Mouse (Mus musculus) liver (tissue): Measurements from ENCODE around the gene Rab6a.

Experiments used
- DNase-seq: peaks from one replicate; pipeline ENCODE4 v3.0.0-alpha.2; 2020; ENCODE audit warnings: mixed read lengths

The Rab6a gene

DNA sequence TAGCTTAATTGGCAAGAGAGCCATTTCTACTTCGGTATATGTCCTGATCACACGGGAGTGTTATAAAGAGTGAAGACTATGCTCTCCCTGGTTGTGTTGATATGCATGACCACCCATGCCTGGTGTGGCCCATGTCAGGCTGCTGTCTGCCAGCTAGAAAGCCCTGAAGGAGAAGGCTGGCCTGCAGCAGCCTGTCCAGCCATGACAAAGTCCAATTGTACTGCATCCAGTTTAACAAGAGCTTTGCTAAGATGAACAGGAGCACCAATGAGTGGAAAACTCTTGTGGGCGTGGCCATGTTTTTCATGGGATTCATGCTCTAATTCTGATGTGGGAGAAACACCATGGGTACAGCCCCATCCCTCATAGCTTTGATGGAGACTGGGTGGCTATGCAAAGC, 17.3 kb downstream of the Rab6a start:
- DNase-seq = no peak

DNA sequence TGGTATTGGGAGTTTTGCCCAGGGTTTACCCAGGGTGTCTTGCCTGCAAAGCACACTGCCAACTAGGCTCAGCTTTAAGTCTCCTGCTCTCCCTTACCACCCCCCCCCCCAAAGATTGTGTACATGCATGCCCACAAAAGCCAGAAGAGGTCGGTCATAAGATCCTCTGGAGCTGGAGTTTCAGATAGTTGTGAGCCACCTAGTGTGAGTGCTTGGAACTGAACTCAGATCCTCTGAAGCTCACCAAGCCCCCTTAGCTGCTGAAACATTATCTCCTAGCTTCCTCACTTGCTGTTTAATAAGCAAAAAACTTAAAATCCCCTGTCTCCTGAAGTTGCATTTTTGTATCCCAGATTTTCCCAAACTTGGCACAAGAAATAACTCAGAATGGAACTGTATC, 30.4 kb downstream of the Rab6a start:
- no peak for DNase-seq

DNA sequence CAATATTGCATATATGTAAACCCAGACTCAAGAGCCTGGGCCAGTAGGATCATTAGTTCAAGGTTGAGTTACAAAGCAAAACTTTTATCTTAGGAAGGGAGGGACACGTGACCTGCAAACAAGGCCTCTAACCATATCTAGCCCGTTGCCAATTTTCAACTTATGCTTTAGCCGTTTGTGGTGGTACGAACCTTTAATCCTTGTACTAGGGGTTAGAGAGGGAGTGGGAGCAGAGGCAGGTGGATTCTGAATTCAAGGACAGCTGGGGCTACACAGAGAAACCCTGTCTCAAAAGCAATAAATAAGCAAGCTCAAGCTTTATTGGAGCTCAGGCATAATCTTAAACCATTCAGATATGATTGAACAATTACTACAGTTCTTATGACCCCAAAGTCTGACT, 35.2 kb downstream of the Rab6a start:
- DNase-seq = no peak

DNA sequence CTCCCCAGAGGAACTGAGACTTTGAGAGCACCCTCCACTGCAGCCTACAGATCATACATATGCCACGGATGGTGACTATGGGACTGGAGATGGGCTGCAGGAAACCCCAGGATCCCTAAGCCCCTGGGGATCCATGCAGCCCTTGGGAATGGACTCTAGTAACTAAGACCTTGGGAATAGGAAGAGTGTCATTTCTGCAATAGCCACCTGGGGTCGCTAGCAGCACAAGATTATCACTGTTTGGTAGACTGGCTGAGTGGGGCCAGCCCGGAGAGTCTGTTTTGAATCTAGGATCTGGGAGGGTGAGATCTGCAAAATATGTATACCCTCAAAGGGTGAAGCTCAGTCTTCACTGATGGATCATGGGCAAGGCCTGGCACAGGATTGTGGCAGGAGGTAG, 37.9 kb downstream of the Rab6a start:
- peak; percentile 79 for DNase-seq

DNA sequence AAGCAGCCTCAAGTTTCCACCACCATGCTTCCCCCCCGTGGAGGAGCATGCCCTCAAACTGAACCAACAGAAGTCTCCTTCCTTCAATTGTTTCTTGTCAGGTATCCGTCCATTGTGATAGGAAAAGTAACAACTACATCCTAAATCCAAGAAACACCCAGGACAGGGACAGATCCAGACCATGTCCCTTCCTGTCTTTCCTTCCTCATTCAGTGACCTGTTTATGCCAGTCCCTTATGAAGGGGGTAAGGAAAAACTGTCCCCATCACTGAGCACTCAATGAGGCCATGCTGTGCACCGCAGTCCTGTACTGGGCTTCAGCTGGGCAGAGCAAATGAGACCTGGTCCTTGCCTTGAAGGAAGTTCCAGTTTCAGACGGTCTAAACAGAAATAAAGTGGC, 41.9 kb downstream of the Rab6a start:
- DNase-seq = no peak

DNA sequence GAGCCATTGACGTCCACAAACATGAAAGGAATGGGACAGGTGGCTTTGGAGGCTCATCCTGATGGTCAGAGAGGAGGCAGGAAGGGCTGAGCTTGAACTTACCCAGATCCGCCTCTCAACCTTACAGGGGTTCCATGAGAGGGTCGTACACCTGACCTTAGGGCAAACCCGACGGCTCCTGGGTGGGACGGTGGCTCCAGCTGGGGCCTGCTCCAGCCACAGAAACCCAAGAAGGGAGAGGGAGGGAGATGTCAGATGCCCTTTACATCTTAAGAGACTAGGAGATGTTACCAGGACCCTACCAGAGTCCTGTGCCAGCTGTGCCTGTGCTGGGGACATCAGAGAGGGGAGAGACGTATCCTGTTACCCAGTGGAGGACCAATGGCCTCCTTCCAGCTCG, 42.6 kb downstream of the Rab6a start:
- DNase-seq = no peak

DNA sequence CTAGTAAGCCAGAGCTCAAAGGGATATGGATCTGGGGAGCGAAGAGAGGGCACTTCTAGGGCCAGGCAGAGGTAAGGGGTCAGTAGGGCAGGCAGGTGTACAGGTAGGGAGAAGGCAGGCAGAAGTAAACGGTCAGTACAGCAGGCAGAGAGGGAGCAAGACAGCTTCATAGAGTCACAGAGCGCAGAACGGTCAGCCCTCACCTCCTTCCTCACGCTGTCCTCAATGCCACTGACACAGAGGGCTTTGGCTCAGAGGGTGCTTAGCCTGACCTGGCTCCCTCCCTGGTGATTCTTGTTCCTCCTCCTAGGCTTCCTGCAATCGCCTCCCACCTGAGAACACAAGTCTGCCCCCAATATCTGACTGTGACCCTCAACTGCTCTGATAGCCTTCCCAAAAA, 43.2 kb downstream of the Rab6a start:
- DNase-seq = no peak

DNA sequence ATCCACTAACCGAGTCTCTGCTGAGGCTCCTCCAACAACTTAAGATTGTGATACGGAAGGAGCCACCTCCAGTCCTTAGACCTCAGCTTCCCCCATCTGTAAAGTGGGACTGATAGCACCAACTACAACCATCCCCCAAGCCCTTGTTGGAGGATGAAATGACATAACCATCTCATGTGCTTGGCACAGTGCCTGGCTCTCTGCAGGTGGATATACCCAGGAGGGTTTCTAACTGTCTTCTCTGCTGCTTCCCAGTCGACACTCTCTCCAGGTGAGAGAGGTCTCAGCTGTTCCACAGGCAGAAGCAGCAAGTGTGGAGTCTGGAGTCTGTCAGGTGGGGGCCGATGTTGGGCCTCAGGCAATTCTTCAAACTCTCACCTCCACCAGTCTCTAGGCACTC, 43.8 kb downstream of the Rab6a start:
- DNase-seq = peak; percentile 1

DNA sequence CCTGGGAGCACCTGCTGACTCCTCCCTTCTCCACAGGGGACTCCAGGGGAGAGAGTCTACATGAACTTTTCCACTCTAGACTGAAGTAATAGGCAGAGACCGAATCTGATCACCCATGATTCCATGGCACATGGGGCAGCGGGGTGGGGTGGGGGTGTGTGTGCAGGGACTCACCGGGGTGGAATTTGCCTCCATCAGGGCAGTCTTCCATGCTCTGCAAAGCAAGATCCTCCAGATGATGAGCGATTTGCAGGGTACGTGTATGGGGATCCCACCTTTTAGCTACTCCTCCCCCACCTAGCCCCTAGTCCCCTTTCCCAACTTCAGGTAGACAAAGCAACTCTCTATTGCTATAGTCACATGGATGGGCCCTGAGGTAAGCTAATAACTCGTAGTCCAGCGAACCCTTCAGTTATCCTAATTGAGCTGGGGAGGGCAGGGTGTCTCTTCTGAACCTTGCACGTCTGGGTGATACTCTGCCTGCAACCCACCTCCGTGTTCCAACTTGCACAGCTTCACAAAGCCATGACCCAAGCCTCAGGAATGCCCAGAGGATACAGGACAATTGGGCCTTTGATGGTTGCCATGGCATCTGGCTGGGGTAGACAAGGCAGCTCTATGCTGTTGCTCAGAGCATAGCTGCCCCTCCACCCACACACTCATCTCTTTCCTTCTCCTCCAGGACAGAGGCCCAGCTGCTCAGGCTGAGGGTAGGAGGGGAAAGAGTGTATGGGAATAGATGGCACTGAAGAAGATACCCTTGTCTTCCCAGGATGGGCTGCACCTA, 46.5 kb downstream of the Rab6a start:
- peak; percentile 1 for DNase-seq

DNA sequence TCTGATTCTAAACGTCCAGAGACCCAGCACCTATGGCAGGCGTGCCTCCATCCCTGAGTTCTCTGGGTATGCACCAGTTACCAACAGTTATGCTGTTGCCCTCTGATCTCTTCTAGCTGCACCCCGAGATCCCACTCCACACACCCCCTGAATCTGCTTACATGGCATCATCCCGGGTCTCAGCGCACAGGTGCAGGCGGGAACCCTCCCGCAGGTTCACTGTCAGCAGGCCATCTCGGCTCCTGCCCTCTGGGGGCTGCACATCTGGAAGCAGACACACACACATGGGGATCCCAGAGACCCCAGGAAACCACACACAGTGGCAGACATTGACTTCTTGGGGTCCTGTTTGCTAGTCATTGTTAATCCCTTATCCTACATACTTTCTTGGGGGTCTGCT, 47.2 kb downstream of the Rab6a start:
- peak; percentile 2 for DNase-seq

DNA sequence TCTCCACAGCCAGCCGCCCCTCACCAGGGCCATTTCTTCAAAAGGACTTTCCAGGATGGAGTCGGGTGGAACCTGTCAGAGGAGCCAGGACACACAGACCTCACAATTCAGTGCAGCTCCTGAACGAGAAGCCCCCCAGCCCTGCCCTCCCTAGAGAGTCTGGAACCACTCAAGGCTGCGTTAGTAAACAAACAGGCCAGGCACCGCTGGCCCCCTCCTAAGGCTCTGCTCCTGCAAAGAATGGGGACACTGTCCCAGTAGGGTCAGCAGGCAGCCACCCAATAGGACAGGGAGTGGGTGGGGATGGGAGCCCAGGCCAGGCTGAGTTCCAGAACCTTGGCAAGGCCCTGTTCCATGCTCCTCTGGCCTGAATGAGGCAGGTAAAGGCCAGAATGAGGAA, 49.5 kb downstream of the Rab6a start:
- no peak for DNase-seq

DNA sequence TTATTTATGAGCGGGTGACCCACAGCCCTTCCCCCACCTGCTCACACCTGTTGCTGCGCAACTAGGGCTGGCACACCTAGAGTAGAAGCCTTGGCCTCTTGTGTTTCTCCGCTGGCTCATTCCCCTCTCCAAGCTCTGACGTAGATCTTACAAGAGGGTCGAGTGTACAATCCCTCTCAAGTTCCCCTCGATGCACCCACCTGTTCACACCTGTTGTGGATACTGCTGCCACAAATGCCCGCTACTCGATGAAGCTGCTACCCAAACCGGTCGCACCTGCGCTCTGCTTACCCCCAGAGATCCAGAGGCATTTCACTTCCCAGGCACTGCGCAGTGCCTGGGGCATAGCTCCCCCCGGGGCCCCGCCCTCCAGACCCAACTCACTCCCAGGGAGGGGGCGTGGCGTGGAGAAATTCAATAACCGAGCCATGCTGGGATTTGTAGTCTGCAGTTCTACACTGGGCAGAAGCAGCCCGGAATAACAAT, 50.9 kb downstream of the Rab6a start:
- peak; percentile 52 for DNase-seq

DNA sequence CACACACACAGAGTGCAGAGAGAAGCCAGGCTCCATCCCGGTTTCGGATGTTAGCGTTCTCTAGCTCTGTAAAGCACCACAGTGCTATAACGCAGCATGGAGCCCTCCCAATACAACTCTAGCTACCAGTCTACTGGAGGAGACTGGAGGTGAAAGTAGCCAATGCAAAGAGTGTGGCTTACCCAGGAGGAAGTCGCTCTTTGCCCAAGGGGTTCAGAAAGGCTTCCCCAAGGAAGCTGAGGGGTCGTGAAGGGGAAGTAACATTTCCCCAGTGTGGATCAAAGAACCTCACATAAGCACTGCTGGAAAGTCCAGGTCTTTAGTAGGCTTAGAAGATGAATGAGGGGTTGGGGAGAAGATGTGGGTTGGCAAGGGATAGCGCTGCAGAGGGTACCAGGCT, 54.1 kb downstream of the Rab6a start:
- no peak for DNase-seq

DNA sequence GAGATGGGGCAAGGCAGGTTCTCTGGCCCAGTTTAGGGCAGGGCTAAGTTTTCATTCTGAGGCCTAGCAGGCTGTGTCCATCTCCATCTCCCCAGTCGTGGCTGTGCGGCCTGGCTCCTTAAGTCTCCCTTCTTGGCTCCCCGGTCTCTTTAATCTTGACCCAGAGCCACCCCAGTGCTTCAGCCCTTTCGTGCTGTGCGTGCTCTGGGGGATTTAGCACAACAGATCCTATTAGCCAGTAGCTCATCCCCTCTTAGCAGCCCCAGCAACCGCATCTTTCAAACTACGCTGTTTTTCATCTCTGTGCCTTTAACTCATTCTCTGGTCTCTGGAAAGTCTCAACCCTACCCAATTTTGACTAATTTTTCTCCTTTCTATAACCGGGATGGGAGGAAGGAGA, 55.0 kb downstream of the Rab6a start, which contains the start of gene Plekhb1:
Plekhb1 (minus strand) TSS at position 184 of the 400 bp plus-strand sequence.
- no peak for DNase-seq

DNA sequence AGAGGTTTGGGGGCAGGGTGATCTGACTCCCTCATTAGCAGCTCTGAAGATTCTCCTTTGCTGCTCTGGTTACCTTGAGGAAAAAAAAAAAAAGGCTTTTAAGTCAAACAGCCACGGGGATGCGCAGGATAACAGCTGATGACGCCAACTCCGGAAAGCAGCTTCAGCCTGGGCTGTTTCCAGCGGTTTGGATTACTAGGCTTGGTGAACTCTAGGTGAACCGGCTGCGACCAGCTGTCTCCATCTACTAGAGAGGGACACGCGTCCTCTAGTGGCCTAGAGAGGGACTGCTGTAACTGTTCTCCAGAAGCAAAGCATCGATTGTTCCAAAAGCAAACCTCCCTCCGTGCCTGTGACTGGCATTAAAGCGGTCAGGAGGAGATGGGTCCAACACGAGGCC, 56.0 kb downstream of the Rab6a start:
- peak; percentile 85 for DNase-seq

DNA sequence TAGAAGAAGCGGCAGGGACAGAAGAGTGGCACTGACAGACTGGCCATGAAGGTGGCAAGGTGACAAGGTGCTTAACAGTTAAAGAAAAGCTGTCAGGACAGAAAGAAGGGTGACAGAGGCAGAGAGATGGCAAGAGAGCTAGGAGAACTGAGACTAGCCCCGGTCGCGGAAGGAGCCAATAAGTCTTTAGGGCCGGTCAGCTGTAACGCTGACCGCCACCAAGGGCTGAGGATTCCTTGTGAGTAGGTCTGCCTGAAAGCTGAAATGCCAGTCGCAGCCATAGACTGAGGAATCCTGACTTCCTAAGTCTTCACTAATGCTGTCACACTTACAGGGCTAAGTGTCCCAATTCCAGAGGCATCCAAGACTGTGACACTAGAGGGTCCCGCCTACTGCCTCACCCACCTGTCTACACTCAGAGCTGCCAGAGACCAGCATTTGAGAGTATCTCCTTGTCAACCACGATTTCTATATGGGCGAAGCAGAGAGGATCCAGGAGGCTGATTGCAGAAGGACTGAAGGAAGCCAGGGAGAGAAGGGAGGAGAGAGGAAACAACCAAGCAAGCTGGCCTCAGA, 56.6 kb downstream of the Rab6a start:
- no peak for DNase-seq

DNA sequence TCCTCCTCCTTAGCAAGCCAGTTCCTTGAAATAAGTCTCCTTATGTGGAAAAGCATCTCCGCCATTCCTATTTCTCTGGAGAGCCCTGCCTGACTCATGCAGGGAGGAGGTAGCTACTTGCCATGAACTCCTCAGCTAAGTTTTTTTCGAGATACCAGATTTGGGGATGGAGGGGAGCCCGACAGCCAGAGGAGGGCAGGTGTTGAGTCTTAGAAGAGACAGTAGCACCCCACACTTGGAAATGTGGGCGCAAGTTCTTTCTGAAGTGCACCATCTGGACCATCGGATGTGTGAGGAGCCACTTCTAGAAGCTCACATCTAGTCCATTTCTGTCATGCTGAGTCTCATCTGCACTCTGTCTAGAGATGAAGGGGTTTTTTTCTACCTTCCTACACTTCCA, 63.4 kb downstream of the Rab6a start:
- no peak for DNase-seq

DNA sequence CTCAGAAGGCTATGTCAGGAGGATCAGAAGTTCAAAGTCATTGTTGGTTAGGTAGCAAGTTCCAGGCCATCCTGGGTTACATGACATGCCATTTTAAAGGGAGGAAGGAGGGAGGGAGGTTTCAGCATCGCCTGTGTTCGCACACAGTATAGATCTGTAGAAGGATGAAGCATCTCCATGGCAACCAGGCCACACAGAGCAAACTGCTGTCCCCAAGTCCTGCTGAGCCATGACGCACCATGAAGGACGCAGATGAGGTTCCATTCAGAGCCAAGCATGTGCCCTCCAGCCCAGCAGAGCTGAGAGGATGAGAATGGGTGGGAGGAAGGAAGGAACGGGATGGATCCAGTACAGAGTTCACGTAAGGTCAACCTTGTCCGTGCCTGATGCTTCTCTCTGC, 66.2 kb downstream of the Rab6a start:
- DNase-seq = no peak

DNA sequence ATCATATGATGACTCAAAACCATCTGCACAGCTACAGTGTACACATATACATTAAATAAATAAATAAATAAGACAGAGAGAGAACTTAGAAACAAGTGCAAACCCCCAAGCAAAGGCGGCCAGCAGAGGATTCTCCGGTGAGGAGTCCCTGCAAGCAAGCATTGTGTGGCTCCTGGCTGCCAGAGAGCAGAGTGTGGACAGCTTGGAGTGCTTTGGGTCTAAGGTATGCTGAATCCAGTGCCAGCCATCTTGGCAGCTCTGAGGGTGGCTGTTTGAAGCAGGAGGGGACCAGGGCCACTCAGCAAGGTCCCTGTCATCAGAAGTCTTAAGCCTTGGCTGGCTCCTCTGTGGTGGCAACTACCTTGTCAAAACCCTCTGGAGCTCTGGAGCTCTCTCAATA, 67.7 kb downstream of the Rab6a start:
- no peak for DNase-seq

DNA sequence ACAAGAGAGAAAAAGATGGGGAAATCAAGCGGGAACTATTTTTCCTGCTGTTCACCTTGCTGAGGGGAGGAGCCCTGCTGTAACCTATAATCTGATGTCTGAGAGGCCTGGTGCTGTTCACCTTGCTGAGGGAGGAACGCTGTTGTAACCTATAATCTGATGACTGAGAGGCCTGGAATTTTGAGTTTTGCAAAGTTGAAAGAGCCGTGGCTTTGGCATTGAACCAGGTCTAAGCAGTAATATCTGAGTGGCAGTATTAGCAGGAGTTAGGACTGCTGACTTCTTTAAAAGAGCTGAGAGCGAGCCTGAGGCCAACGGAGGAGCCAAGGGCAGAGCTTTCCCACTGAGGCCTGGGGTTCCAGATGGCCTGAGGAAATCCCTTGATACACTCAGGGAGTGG, 70.8 kb downstream of the Rab6a start:
- DNase-seq = no peak

DNA sequence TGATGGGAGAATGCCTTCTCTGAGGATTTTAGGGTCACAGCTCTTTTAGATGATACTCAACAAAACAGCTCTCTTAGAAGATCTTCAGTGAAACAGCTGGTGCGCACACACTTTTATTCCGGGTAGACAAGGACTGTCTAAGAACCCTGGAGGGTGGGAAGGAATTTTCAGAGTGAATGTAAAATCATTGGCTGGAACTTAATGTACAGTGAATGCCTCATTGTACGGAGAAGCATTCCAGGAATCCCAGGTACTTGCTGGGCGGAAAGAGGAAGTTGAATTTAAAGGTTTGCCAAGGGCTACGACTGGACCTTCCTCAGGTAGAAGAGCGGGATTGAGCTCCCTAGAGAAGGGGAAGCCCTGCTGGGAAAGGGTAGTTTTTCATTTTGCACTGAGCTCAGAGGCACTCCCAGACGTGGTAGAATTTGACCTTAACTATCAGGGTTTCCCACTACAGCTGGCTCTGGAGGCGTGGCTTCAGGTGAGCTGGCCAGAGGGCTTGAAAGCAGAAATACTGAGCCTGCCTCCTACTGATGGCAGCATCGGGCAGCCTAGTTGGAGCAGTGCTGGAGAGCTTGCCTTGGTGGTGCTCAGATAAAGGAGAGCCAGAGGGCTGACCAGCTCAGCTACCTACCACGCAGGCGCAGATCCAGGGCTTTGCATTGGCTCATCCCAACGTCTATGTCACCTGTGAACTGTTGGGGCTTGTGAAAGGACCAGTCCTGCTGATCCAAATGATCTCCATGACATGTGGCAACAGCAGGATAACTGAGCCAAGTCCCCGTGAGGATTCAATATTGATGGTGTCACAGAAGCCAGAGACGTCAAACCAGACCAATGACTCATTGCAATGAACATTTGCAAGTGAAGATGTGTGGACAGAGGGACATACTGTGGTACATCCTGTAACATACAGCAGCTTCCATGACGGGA, 72.0 kb downstream of the Rab6a start:
- DNase-seq = peak; percentile 23

DNA sequence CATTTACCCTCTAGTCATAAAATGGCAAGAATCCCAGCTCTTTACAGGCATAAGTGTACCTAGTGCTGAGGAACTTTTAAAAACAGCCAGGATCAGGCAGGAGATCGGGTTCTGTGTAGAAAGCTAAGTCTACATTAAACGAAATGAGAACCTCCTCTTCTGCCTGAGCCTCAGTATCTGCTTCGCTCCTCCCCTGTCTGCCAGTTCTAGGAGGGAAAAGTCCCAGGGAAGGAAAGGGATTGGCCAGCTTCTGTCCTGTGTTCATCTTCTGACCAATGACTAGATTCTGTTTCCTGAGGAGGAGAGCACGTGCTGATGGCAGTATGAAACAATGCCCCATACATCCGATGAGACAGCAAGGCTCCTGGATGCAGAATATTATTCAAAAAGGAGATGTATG, 73.9 kb downstream of the Rab6a start:
- DNase-seq = no peak

DNA sequence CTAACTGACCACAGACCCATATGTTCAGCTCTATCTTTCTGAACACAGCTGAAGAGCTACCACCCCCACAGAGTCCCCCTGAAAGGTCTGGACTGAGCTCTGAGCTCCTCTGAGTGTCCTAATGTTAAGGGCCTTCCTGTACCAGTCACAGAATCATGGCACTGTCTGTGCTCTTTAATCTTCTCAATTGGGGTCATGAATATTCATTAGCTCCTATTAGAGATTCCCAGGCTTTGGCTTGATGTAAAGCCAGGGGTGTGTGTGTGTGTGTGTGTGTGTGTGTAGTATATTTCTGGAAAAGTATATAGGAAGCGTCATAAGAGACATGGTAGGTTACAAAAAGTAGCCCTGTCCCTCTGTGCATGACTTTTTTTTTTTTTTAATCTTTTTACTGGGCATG, 76.0 kb downstream of the Rab6a start:
- DNase-seq = no peak

DNA sequence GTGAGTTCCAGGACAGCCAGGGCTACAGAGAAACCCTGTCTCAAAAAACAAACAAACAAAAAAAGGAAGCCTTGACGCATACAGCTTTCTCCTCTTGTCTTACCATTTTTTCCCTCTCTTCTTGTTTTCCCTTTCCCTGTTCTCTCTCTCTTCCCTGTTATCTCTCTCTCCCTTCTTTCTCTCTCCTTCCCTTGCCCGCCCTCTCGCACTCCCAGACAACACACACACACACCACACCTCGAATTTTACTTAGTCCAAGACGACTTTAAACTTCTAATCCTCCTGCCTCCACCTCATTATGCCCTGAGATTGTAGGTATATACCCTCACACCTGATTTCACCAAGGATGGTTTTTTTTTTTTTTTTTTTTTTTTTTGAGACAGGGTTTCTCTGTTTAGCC, 76.9 kb downstream of the Rab6a start:
- peak; percentile 55 for DNase-seq
